Mouse (Mus musculus) B cell, adult 67 days (primary cell): ENCODE data around the gene Gm48551. TPM values are rescaled to one million over a fixed set of nuclear protein-coding genes. Genes with fewer than 3 reads are reported as not detected.

Experiments used
- total RNA-seq, 2 experiments: library from RNA; stranded (reverse); gene quantifications; 4 replicates each; pipeline ENCODE4 v1.2.4; 2023

Gene Gm48551
- 1 to 10 TPM; 1.6 to 4.6 TPM for total RNA-seq

DNA sequence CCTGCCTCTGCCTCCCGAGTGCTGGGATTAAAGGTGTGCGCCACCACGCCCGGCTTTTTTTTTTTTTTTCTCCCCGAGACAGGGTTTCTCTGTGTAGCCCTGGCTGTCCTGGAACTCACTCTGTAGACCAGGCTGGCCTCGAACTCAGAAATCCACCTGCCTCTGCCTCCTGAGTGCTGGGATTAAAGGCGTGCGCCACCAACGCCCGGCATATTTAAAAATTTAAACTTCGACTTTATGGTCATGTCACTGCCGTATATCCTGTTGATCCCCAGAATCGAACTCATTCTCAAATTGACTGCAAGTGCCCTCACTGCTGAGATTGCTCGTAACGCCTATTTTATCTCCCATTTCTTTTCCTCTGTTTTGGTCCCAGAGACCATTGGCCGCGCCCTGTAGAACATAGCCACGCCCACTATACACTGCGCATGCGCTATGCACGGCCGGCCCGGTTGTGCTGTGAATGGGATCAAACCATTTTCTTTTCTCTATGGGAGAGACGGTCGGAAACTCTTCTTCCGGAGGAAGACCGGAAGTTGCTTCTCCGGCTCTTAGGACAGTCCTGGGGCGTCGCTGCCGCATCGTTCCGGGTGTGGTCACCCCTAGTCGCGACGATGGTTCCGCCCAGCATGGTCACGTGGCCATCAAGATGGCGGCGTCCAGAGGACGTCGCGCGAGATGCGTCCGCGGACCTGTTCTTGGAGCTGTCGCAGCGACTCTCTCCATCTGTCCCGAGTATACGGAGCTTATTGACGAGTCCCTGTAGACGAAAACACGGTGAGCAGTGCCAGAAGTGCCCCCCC, at the start of gene Gm48551, which contains the start of gene Dohh:
TSS of gene Gm48551 (plus strand) at position 665 of the 803 bp plus-strand sequence.
TSS of gene Dohh (plus strand) at position 627 of the 803 bp plus-strand sequence.

DNA sequence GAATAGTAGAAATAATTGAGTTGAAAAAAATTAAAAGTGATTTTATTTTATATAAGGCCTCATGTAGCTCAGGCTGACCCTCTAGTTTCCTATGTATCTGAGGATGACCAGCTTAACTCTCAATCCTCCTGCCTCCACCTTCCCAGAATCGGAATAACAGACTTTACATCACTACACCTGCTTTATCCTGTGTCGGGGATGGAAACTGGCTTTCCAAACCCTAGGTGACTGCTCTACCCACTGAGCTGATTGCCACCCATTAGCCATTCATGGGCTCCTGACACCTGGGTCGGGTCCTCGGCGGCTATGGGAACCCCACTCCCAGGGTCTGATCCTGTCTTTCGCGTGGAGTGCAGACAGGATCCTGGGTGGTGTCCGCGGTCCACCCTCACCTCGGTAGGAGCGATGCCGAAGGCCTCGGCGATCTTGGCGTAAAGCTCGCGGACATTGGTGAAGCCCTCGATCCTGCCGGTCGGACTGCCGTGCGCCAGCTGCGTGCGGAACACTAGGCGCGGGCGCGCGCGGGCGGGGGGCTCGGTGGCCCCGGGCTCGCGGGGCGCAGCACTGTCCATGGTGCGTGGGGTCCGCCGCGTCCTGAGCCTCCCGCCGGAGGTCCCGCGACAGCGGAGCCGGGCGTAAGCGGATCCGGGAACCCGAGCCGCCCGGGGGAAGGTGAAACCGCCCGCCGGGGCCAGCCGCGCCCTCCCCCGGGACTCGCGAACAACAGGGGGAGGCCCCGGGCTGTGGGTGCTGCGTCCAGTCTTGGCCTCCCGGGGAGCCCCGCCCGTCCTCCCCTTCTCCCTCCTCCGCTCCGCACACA, 41.4 kb upstream of the Gm48551 start, which contains the start of gene Gipc3:
TSS of gene Gipc3 (minus strand) at position 581 of the 820 bp plus-strand sequence.

DNA sequence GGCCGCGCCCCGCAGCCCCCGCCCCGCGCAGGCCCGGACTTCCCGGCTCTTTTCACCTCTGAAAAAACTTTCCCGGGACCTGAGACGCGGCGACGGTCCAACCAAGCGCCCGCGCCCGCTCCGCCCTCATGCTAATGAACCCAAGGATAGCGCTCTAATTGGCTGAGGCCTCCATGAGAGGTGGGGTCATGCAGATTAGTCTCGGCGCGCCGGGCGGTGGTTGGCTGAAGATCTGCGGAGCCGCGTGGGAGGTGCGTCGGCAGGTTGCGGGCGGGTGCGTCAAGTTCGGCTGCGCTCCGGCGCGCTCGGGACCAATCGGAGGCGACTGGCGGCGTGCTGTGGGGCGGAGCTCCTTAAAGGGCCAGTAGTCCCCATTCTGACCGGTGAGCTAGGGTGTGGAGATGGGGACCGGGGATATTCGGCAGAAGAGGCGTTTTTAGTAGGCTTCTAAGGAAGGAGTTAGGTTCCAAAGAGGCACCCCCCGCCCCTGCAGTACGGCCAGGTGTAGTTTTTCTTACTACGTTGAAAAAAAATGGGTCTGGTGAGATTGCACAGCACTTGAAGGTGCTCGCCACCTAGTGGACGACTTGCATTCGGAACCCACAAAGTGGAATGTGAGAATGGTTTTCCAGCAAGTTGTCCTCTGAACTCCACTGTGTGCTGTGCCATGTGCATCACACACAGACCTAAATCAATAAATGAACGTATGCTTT, 33.8 kb upstream of the Gm48551 start, which contains the start of gene Hmg20b:
TSS of gene Hmg20b (minus strand) at position 130 of the 713 bp plus-strand sequence.

DNA sequence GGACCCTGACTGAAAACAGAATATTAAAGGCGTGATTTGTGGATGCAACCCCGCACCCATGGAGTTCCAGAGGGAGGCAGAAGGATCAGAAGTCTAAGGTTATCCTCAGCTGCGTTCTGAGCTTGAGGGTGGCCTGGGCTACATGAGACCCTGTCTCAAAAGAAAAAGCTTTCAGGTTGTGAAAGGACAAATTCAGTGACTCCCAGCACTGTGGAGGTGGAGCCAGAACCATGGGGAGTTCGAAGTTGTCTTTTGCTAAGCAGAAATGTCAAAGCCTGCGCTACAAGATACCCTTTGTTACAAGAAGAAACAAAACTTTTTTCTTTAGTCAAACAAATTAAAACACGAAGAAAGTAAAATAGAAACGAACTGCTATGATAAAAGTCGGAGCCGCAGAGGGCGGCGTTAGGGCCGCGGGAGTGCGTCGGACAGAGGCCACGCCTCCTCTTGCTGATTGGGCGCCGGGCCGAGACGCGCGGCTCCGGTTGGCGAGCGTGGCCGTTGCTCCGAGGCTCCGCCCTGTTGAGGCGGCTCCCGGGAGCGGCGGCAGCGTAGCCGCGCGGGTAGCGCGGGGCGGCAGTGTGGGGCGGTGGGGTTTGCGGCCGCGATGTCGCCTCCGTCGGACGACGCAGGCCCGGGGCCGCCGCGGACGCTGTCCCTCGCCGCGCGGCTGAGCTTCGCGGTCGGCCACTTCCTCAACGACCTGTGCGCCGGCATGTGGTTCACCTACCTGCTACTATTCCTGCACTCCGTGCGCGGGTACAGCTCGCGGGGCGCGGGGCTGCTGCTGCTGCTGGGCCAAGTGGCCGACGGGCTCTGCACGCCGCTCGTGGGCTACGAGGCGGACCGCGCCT, 27.0 kb upstream of the Gm48551 start, which contains the start of gene Mfsd12:
TSS of gene Mfsd12 (plus strand) at position 501 of the 854 bp plus-strand sequence.

DNA sequence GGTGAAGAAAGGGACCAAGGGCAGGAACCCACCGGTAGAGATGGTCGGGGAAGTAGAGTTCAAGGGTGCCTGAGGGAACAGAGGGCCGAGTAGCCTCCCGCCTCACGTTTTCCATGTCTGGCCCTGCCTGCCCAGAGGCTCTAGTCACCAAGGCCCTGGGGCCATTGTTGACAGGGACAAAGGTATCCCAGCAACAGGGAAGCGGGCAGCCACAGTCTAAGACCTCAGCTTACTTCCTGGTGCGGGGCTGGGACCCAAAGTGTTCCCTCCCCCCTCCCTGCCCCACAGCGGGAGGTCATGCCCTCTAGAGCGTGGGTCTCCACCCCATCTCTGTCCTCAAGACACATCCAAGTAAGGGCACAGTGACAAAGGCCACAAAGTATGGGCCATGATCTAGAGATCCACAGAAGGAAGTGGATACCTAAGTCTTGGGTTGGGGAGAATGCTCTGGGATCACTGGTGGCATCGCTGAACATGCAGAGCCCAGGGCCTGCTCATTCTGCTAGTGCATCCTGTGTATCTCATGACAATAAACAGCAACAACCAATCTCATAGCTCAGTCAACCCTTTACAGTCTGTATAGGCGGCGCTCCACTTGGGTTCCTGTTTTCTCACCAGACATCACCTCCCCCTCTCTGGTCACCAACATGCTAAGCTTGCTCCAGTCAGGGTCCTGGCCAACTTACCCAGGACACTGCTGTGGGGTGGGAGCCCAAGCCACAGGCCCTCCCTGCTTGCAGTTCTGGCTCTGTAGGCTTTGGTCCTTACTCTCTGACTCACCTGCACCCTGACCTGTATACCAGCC, 18.4 kb upstream of the Gm48551 start, which contains the start of gene 4930404N11Rik:
TSS of gene 4930404N11Rik (minus strand) at position 145 of the 805 bp plus-strand sequence.

DNA sequence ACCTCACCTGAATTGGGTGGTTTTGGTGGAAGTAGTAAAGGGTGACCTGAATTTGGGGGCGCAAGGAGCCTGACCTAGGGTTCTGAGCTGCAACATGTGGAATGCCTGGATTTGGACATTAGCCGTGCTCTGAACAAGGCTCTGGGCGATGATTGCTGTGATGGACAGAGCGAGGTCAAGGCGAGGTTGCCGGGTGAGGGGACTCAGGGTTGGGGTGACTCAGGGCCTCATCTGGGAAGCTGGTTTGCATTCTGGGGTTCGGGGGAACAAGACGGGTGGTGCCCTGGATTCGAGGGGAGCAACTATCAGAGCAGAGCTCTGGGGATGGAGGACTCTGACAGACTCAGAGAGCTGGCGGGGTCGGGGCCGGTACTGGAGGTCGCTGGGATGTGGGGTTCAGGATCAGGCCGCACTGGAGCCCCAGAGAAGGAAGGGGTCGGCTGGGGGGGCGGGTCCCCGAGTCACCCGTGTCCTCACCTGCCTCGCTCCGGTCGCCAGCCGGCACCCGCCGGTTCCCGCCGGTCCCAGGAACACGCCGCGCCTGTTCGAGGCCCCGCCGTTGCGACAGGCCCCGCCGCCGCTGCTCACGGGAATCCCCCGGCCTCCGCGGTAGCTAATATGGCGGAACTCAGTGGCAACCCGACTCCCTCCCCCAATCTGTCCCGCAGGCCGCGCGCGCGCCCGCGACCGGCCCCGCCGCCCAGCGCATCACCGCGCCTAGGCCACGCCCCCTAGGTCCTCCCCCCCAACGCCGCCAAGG, 6.3 kb upstream of the Gm48551 start, which contains the start of gene Fzr1:
TSS of gene Fzr1 (minus strand) at position 724 of the 760 bp plus-strand sequence.

DNA sequence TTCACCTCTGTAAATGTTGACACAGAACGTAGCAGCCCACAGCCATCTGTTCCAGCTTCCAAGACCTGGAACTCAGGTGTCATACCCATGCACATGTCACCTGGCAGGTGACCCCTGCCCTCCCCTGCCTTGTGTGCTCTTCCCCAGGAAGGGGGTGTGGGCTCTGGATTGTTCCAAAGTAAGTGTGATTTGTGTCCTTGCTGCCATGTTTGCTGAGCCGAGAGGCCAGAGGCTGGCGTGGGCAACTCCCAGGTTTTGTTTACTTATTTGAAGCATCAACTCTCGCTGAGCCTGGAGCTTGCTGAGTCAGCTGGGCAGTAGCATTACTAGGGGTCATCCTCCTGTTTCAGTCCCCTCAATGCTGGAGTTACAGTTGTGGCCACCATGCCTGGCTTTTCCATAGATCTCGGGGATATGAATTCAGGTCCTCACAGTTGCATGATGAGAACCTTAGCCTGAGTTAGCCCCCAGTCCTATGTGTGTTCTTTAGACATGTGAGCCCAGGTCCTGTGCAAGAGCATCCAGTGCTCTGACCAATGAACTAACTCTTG, 4.3 kb downstream of the Gm48551 start, which contains the start of gene Gm48552:
TSS of gene Gm48552 (plus strand) at position 501 of the 551 bp plus-strand sequence.

DNA sequence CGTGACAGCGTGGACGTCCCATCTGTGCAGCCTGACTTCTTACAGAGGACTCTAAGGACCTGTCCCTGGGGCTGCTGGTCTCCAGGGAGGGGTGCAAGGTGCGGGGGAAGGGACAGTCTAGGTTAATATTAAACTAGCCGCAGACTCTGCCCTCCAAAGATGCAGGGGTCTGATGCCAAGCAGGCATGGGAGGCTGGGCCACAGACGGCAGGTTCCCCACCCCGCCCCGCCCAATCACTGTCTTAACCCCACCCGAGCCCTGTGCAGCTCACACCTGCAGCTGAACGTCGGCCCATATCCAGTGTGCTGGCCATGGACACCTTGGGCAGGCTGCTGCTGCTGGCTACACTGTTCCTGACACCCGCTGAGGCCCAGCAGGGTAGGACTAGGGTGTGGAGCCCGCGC, 8.5 kb downstream of the Gm48551 start, which contains the start of gene Smim24:
TSS of gene Smim24 (plus strand) at position 271 of the 405 bp plus-strand sequence.

Other genes with a start within 250 kb of the Gm48551 start
- 100 to 1,000 TPM in 1 of 2 experiments, 10 to 100 TPM in 1; 97.7 to 106 TPM for gene Zbtb7a, start 249.2 kb upstream of the Gm48551 start, total RNA-seq
- gene Pias4, start 216.5 kb upstream of the Gm48551 start, total RNA-seq, result 10 to 100 TPM; 70.9 to 76.2 TPM
- gene Eef2, start 207.8 kb upstream of the Gm48551 start, total RNA-seq, result 1,000 to 10,000 TPM; 1,844 to 1,917 TPM
- gene Dapk3, start 201.5 kb upstream of the Gm48551 start, total RNA-seq, result 10 to 100 TPM; 79.5 to 87.1 TPM
- gene 4930442H23Rik, start 200.6 kb upstream of the Gm48551 start, total RNA-seq, result not detected
- gene Nmrk2, start 182.4 kb upstream of the Gm48551 start, total RNA-seq, result not detected
- not detected for gene Atcay, start 153.6 kb upstream of the Gm48551 start, total RNA-seq
- 1 to 10 TPM; 3.4 to 4.6 TPM for gene Zfr2, start 151.3 kb upstream of the Gm48551 start, total RNA-seq
- 10 to 100 TPM; 24.5 to 29.5 TPM for gene Matk, start 131.5 kb upstream of the Gm48551 start, total RNA-seq
- gene Mrpl54, start 117.5 kb upstream of the Gm48551 start, total RNA-seq, result 100 to 1,000 TPM; 106 to 112 TPM
- gene Apba3, start 117.5 kb upstream of the Gm48551 start, total RNA-seq, result 10 to 100 TPM; 32.7 to 50.4 TPM
- 10 to 100 TPM; 14.0 to 18.9 TPM for gene Tjp3, start 92.9 kb upstream of the Gm48551 start, total RNA-seq
- gene Pip5k1c, start 91.5 kb upstream of the Gm48551 start, total RNA-seq, result 100 to 1,000 TPM; 130 to 154 TPM
- gene Cactin, start 63.4 kb upstream of the Gm48551 start, total RNA-seq, result 10 to 100 TPM; 53.3 to 59.3 TPM
- 1 to 10 TPM; 4.6 to 6.0 TPM for gene Tbxa2r, start 55.7 kb upstream of the Gm48551 start, total RNA-seq
- under 1 TPM; 0.78 to 0.92 TPM for gene Gipc3, start 41.2 kb upstream of the Gm48551 start, total RNA-seq
- gene Hmg20b, start 34.0 kb upstream of the Gm48551 start, total RNA-seq, result 10 to 100 TPM; 77.8 to 80.1 TPM
- 10 to 100 TPM; 11.6 to 13.5 TPM for gene Mfsd12, start 27.0 kb upstream of the Gm48551 start, total RNA-seq
- 10 to 100 TPM in 1 of 2 experiments, 1 to 10 TPM in 1; 7.8 to 11.0 TPM for gene 4930404N11Rik, start 18.6 kb upstream of the Gm48551 start, total RNA-seq
- gene Fzr1, start 6.0 kb upstream of the Gm48551 start, total RNA-seq, result 10 to 100 TPM; 47.9 to 55.7 TPM
- 10 to 100 TPM; 36.0 to 37.0 TPM for gene Dohh, start within 50 bp of the Gm48551 start, total RNA-seq
- 1 to 10 TPM; 4.3 to 5.4 TPM for gene Gm48552, start 4.5 kb downstream of the Gm48551 start, total RNA-seq
- gene Smim24, start 8.6 kb downstream of the Gm48551 start, total RNA-seq, result 1 to 10 TPM; 5.8 to 9.2 TPM
- gene Nfic, start 71.2 kb downstream of the Gm48551 start, total RNA-seq, result 10 to 100 TPM; 15.0 to 22.8 TPM
- not detected for gene Celf5, start 98.2 kb downstream of the Gm48551 start, total RNA-seq
- 100 to 1,000 TPM; 113 to 131 TPM for gene Ncln, start 111.9 kb downstream of the Gm48551 start, total RNA-seq
- 10 to 100 TPM; 78.0 to 83.2 TPM for gene S1pr4, start 115.7 kb downstream of the Gm48551 start, total RNA-seq
- 1 to 10 TPM; 6.3 to 9.1 TPM for gene Gna15, start 139.8 kb downstream of the Gm48551 start, total RNA-seq
- 10 to 100 TPM; 24.4 to 31.5 TPM for gene Gna11, start 160.7 kb downstream of the Gm48551 start, total RNA-seq
- gene Aes, start 175.0 kb downstream of the Gm48551 start, total RNA-seq, result 100 to 1,000 TPM; 336 to 341 TPM
- 1 to 10 TPM; 3.7 to 4.7 TPM for gene Tle2, start 190.1 kb downstream of the Gm48551 start, total RNA-seq
- under 1 TPM; 0.52 to 0.68 TPM for gene Tle6, start 216.6 kb downstream of the Gm48551 start, total RNA-seq
- 1 to 10 TPM; 3.2 to 4.3 TPM for gene BC025920, start 221.8 kb downstream of the Gm48551 start, total RNA-seq
- 10 to 100 TPM; 23.5 to 28.2 TPM for gene Sirt6, start 243.3 kb downstream of the Gm48551 start, total RNA-seq
- gene Ankrd24, start 244.1 kb downstream of the Gm48551 start, total RNA-seq, result 1 to 10 TPM; 2.7 to 3.8 TPM